Mouse (Mus musculus): ENCODE measurements at regions not wholly inside any gene's neighbourhood (a gene's known extent, or its start where the extent isn't known, plus 50 kb on each side); places are given as distances from the start of the nearest gene placed in this dataset.

DNA sequence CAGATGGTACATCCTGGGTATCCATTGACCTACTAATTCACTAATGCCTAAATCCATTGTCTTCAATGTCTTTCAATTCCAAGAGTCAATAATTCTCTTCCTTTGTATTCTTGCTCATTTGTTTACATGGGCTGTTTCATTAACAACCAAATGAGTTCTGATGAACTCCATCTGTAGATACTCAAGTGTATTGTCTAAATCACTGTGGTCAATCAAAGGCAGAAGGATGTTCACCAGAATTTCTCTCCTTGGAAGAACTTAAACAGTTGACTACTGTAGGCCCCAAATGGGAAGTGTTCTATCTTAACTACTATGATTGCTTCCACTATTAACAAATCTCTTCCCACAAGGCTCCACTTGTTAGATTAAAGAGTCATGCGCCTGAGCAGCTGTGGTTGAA is 236.9 kb upstream of the Marcks start:
- Histone ChIP-seq H3K4me1 (replicated peaks; ENCODE audit: control insufficient read depth in 2 of 2, insufficient read depth in 2 of 2, low read length in 1 of 2) (no peaks in the 10 kb centered on the region), H3K27ac (no peak overlapping the region), H3K4me3 (ENCODE audit: insufficient read depth in 1 of 2, low read depth in 2 of 2, low read length in 2 of 2) (no peak overlapping the region), H3K9ac (replicated peaks) (no peak overlapping the region), H3K4me2 (ENCODE audit: low read depth) (no peak overlapping the region), H3K27me3 (ENCODE audit: control insufficient read depth, insufficient read depth, low read length) (no peaks in the 10 kb centered on the region), H3K9me3 (ENCODE audit: control insufficient read depth, low read length) (no peaks in the 10 kb centered on the region), H3K36me3 (replicated peaks; ENCODE audit: control insufficient read depth, insufficient read depth, low read depth) (no peaks in the 10 kb centered on the region)
- ATAC-seq (ENCODE audit: insufficient read depth), result no peak
- DNase-seq (ENCODE audit: low read depth in 3 of 3, low spot score in 3 of 3), result no peak
- 54% methylated on average over 1 of the region's 1 CpGs for WGBS (ENCODE audit: insufficient replicate concordance)
- TF ChIP-seq EP300 (IDR thresholded peaks at IDR 0.05; ENCODE audit: low read depth) (no peak), CTCF (IDR thresholded peaks at IDR 0.05; ENCODE audit: low read depth) (no peak)

DNA sequence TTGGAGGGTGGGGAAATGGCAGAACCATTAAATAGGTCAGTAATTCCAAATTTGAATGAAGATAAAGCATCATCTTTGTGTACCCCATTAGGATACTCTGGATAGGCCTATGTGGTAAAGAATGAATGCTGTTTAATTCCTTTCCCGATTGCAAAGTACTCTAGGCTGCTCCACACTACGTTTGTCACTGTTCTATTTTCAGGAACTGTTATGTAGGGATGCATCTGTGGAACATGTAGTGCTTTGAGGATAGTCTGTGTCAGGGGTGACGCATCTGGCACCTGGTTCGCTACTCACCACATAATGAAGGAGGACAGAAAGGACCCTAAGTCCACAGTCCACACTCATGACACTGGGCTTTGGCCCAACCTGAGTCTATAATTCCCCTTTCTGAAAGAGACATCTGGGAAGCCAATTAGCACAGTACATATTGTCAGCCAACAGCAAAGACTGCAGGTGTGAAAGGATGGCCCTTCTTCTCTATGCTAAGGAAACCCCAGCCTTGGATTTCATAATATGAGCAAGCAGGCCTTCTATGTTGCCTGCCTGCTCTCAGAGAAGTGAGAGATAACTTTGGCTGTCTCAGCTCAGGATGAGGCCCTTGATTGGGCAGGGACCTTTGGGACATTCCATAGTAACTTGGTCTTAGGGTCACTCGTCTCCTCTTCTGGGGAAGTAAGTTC is 230.4 kb upstream of the Marcks start:
- H3K4me2 ChIP-seq (ENCODE audit: low read depth), result no peak overlapping the region
- 58% methylated on average over 5 of the region's 5 CpGs for WGBS (ENCODE audit: insufficient replicate concordance)

DNA sequence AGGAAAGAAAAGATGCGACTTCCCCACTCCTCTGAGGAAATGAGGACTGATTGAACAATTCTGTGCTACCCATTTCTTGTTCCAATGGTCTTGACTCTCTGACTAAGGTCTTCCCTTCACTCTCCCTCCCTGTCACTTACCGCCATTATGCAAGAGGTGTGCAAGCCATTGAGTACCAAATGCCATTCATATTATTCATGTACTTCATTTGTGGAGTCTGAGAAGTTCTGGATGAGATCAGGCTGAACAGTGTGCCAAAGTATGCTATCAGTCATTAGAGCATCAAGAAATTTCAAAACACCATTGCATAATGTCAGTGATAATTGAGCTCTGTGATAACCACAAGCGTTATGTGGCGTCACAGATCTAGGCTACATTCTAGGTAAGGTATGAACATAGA is 229.1 kb upstream of the Marcks start:
- TF ChIP-seq CTCF (IDR thresholded peaks at IDR 0.05; ENCODE audit: low read depth) (no peak), EP300 (IDR thresholded peaks at IDR 0.05; ENCODE audit: low read depth) (no peak)
- H3K9me3 ChIP-seq (ENCODE audit: control insufficient read depth, low read length), result no peaks in the 10 kb centered on the region
- H3K4me1 ChIP-seq (replicated peaks; ENCODE audit: control insufficient read depth in 2 of 2, insufficient read depth in 2 of 2, low read length in 1 of 2), result no peaks in the 10 kb centered on the region
- DNase-seq (ENCODE audit: low read depth in 3 of 3, low spot score in 3 of 3), result no peak
- no peaks in the 10 kb centered on the region for H3K27me3 ChIP-seq (ENCODE audit: control insufficient read depth, insufficient read depth, low read length)
- H3K4me3 ChIP-seq (ENCODE audit: insufficient read depth in 1 of 2, low read depth in 2 of 2, low read length in 2 of 2), result no peak overlapping the region
- H3K27ac ChIP-seq, result no peak overlapping the region
- no peak overlapping the region for H3K4me2 ChIP-seq (ENCODE audit: low read depth)
- no peak overlapping the region for H3K9ac ChIP-seq (replicated peaks)
- no peak for ATAC-seq (ENCODE audit: insufficient read depth)
- H3K36me3 ChIP-seq (replicated peaks; ENCODE audit: control insufficient read depth, insufficient read depth, low read depth), result no peaks in the 10 kb centered on the region
- WGBS (ENCODE audit: insufficient replicate concordance), result 68% methylated on average over 4 of the region's 4 CpGs

More for the DNA sequence above, 230.4 kb upstream of the Marcks start:
- no peaks in the 10 kb centered on the region for H3K27me3 ChIP-seq (ENCODE audit: control insufficient read depth, insufficient read depth, low read length)
- H3K27ac ChIP-seq, result no peak overlapping the region
- H3K9me3 ChIP-seq (ENCODE audit: control insufficient read depth, low read length), result no peaks in the 10 kb centered on the region
- no peaks in the 10 kb centered on the region for H3K4me1 ChIP-seq (replicated peaks; ENCODE audit: control insufficient read depth in 2 of 2, insufficient read depth in 2 of 2, low read length in 1 of 2)
- H3K9ac ChIP-seq (replicated peaks), result no peak overlapping the region
- H3K36me3 ChIP-seq (replicated peaks; ENCODE audit: control insufficient read depth, insufficient read depth, low read depth), result no peaks in the 10 kb centered on the region
- TF ChIP-seq EP300 (IDR thresholded peaks at IDR 0.05; ENCODE audit: low read depth), result no peak
- TF ChIP-seq CTCF (IDR thresholded peaks at IDR 0.05; ENCODE audit: low read depth), result no peak
- DNase-seq (ENCODE audit: low read depth in 3 of 3, low spot score in 3 of 3), result no peak
- ATAC-seq (ENCODE audit: insufficient read depth), result no peak
- no peak overlapping the region for H3K4me3 ChIP-seq (ENCODE audit: insufficient read depth in 1 of 2, low read depth in 2 of 2, low read length in 2 of 2)

DNA sequence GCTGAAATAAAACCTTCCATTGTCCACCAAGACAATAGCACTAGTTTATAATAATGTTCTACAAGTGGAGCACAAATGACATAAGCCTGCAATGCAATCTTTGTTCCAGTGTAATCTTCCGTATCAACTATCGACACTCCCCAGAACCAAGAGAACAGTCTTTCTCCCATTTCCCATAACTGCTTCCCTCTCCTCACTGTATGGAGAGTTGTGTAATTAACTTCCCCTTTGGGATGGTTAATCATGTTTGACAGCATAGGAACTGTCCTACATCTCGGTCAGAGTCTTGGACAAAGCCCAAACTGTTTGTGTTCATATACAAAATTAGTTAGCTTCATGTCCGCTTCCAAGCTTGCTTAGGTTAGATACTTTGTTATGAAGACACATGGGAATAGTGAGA is 225.8 kb upstream of the Marcks start:
- Histone ChIP-seq H3K36me3 (replicated peaks; ENCODE audit: control insufficient read depth, insufficient read depth, low read depth) (no peaks in the 10 kb centered on the region), H3K4me3 (ENCODE audit: insufficient read depth in 1 of 2, low read depth in 2 of 2, low read length in 2 of 2) (no peak overlapping the region), H3K27ac (no peak overlapping the region), H3K9ac (replicated peaks) (no peak overlapping the region), H3K4me1 (replicated peaks; ENCODE audit: control insufficient read depth in 2 of 2, insufficient read depth in 2 of 2, low read length in 1 of 2) (no peaks in the 10 kb centered on the region), H3K9me3 (ENCODE audit: control insufficient read depth, low read length) (no peaks in the 10 kb centered on the region), H3K27me3 (ENCODE audit: control insufficient read depth, insufficient read depth, low read length) (no peaks in the 10 kb centered on the region), H3K4me2 (ENCODE audit: low read depth) (no peak overlapping the region)
- ATAC-seq (ENCODE audit: insufficient read depth) (no peak), DNase-seq (ENCODE audit: low read depth in 3 of 3, low spot score in 3 of 3) (no peak)
- TF ChIP-seq EP300 (IDR thresholded peaks at IDR 0.05; ENCODE audit: low read depth) (no peak), CTCF (IDR thresholded peaks at IDR 0.05; ENCODE audit: low read depth) (no peak)
- 30% methylated on average over 4 of the region's 4 CpGs for WGBS (ENCODE audit: insufficient replicate concordance)

DNA sequence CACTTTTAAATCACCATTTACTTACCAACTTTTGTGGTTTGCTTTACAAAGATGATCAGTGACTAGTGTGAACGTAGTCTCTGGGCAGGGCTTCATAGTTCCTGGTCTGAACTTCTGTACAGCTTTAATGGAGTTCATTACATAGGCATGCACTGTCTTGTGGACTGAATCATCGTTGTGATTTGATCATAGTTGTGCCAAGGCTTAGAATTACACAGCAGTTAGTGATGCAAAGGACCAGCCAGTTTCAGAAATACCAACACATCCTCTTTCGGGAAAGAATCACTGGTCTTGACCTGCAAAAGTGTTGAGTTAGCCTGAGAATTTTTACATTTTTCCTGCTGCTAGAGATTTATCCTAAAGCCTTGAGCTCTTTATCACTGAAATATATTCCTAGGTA is 222.3 kb upstream of the Marcks start:
- Histone ChIP-seq H3K9ac (replicated peaks) (no peak overlapping the region), H3K4me1 (replicated peaks; ENCODE audit: control insufficient read depth in 2 of 2, insufficient read depth in 2 of 2, low read length in 1 of 2) (peaks cover 0 to 5% of the 10 kb centered on the region in 2 experiments; a peak in 1 of 4 replicates), H3K4me3 (ENCODE audit: insufficient read depth in 1 of 2, low read depth in 2 of 2, low read length in 2 of 2) (no peak overlapping the region), H3K4me2 (ENCODE audit: low read depth) (no peak overlapping the region), H3K36me3 (replicated peaks; ENCODE audit: control insufficient read depth, insufficient read depth, low read depth) (no peaks in the 10 kb centered on the region), H3K27ac (no peak overlapping the region), H3K9me3 (ENCODE audit: control insufficient read depth, low read length) (no peaks in the 10 kb centered on the region), H3K27me3 (ENCODE audit: control insufficient read depth, insufficient read depth, low read length) (no peaks in the 10 kb centered on the region)
- 64% methylated on average over 3 of the region's 3 CpGs for WGBS (ENCODE audit: insufficient replicate concordance)
- ATAC-seq (ENCODE audit: insufficient read depth), result no peak
- DNase-seq (ENCODE audit: low read depth in 3 of 3, low spot score in 3 of 3), result no peak
- TF ChIP-seq EP300 (IDR thresholded peaks at IDR 0.05; ENCODE audit: low read depth) (no peak), CTCF (IDR thresholded peaks at IDR 0.05; ENCODE audit: low read depth) (no peak)
